Mouse (Mus musculus) CH12.LX (cell line): ENCODE results near the gene Fhdc1. TPM values are rescaled to one million over a fixed set of nuclear protein-coding genes. Genes with fewer than 3 reads are reported as not detected.

Experiments used
- DNase-seq: peaks from one replicate; pipeline ENCODE4 v3.0.0-alpha.2; 2013; ENCODE audit errors: extremely low read depth
- H3K27ac ChIP-seq: 2 replicates; pipeline ENCODE4 v1.5.1; 2012; ENCODE audit warnings: low read depth, mild to moderate bottlenecking, control low read depth, moderate library complexity; ENCODE audit not compliant: insufficient read depth
- H3K27me3 ChIP-seq: replicated peaks from 2 replicates; pipeline ENCODE3; 2012; ENCODE audit warnings: inconsistent platforms
- H3K36me3 ChIP-seq, 2 experiments: replicated peaks in 1 of 2; 2 replicates each; pipeline versions ENCODE3 to v1.6.1; 2012; ENCODE audit warnings: inconsistent platforms in 1 of 2, low read length in 1 of 2, mild to moderate bottlenecking in 1 of 2, mixed read lengths in 1 of 2, moderate library complexity in 1 of 2; ENCODE audit not compliant: control insufficient read depth in 1 of 2, insufficient read depth in 1 of 2
- H3K4me1 ChIP-seq, 2 experiments: 2 replicates each; pipeline ENCODE4 v1.6.1; 2012; ENCODE audit warnings: inconsistent platforms in 1 of 2, moderate library complexity in 1 of 2; ENCODE audit not compliant: insufficient read depth in 2 of 2, control insufficient read depth in 1 of 2
- H3K4me2 ChIP-seq: 2 replicates; pipeline ENCODE4 v1.6.1; 2012; ENCODE audit warnings: low read depth, mild to moderate bottlenecking, control low read depth; ENCODE audit not compliant: poor library complexity, insufficient read depth, severe bottlenecking
- H3K4me3 ChIP-seq, 3 experiments: fragments of 150-350 bp in 1 of 3; sonication (generic) in 1 of 3; replicated peaks in 1 of 3; 2 replicates each; pipeline versions ENCODE3 to v1.5.1; 2011 to 2012; ENCODE audit warnings: low read depth in 2 of 3, low read length in 2 of 3, mild to moderate bottlenecking in 2 of 3, moderate library complexity in 2 of 3, control low read depth in 1 of 3, improper control_type of control experiment in 1 of 3, inconsistent platforms in 1 of 3, mixed read lengths in 1 of 3; ENCODE audit not compliant: poor library complexity in 1 of 3
- H3K79me2 ChIP-seq: replicated peaks from 2 replicates; pipeline ENCODE4 v1.6.1; 2012; ENCODE audit warnings: mild to moderate bottlenecking, moderate library complexity; ENCODE audit not compliant: control insufficient read depth, poor library complexity, insufficient read depth, severe bottlenecking; ENCODE audit errors: extremely low read depth
- H3K9ac ChIP-seq: 2 replicates; pipeline ENCODE4 v1.6.1; 2012; ENCODE audit warnings: low read depth, mild to moderate bottlenecking, control low read depth, moderate library complexity; ENCODE audit not compliant: insufficient read depth
- H3K9me3 ChIP-seq: replicated peaks from 2 replicates; pipeline ENCODE3; 2012; ENCODE audit warnings: low read length, inconsistent platforms, mixed read lengths
- BHLHE40 ChIP-seq: IDR thresholded peaks from 2 replicates; pipeline ENCODE4 v1.6.1; 2011; ENCODE audit warnings: mild to moderate bottlenecking, low read depth, low read length, improper control_type of control experiment
- CHD2 ChIP-seq: IDR thresholded peaks from 2 replicates; pipeline ENCODE4 v1.6.1; 2011; ENCODE audit warnings: low read length, improper control_type of control experiment
- E2F4 ChIP-seq: IDR thresholded peaks from 2 replicates; pipeline ENCODE4 v1.6.1; 2011; ENCODE audit warnings: low read depth, low read length, improper control_type of control experiment; ENCODE audit not compliant: insufficient replicate concordance
- ELF1 ChIP-seq: IDR thresholded peaks from 2 replicates; pipeline ENCODE4 v1.6.1; 2014; ENCODE audit warnings: low read depth, mild to moderate bottlenecking, inconsistent platforms, low read length, improper control_type of control experiment
- ETS1 ChIP-seq: conservative IDR thresholded peaks from 2 replicates; pipeline ENCODE4 v1.6.1; 2012; ENCODE audit warnings: low read depth, mild to moderate bottlenecking, inconsistent platforms, low read length, improper control_type of control experiment, moderate library complexity
- GABPA ChIP-seq: IDR thresholded peaks from 2 replicates; pipeline ENCODE4 v1.6.1; 2012; ENCODE audit warnings: low read depth, low read length, improper control_type of control experiment, inconsistent platforms; ENCODE audit not compliant: insufficient replicate concordance
- JUN ChIP-seq: IDR thresholded peaks from 2 replicates; pipeline ENCODE4 v1.6.1; 2011; ENCODE audit warnings: low read depth, mild to moderate bottlenecking, low read length, improper control_type of control experiment, moderate library complexity; ENCODE audit not compliant: insufficient read depth
- JUND ChIP-seq: conservative IDR thresholded peaks from 2 replicates; pipeline ENCODE4 v1.6.1; 2011; ENCODE audit warnings: low read depth, low read length, improper control_type of control experiment
- KAT2A ChIP-seq: IDR thresholded peaks from 2 replicates; pipeline ENCODE4 v1.6.1; 2012; ENCODE audit warnings: low read length, improper control_type of control experiment, inconsistent platforms; ENCODE audit not compliant: insufficient replicate concordance
- MAFK ChIP-seq: IDR thresholded peaks from 2 replicates; pipeline ENCODE4 v1.6.1; 2011; ENCODE audit warnings: low read length, improper control_type of control experiment; ENCODE audit not compliant: insufficient replicate concordance
- MAX ChIP-seq: IDR thresholded peaks from 2 replicates; pipeline ENCODE4 v1.6.1; 2011; ENCODE audit warnings: low read length, improper control_type of control experiment
- MYC ChIP-seq: IDR thresholded peaks from 2 replicates; pipeline ENCODE4 v1.6.1; 2011; ENCODE audit warnings: low read depth, mild to moderate bottlenecking, improper control_type of control experiment, low read length
- NELFE ChIP-seq: IDR thresholded peaks from 2 replicates; pipeline ENCODE4 v1.6.1; 2011; ENCODE audit warnings: low read depth, low read length, improper control_type of control experiment
- NRF1 ChIP-seq: IDR thresholded peaks from 2 replicates; pipeline ENCODE4 v1.6.1; 2014; ENCODE audit warnings: low read depth, mild to moderate bottlenecking, inconsistent platforms, low read length, improper control_type of control experiment, moderate library complexity
- PAX5 ChIP-seq: IDR thresholded peaks from 2 replicates; pipeline ENCODE4 v1.6.1; 2012; ENCODE audit warnings: low read length, inconsistent platforms, mixed read lengths
- POLR2A ChIP-seq: IDR thresholded peaks from 2 replicates; pipeline ENCODE4 v1.6.1; 2011; ENCODE audit warnings: low read depth, mild to moderate bottlenecking, improper control_type of control experiment, low read length
- RCOR1 ChIP-seq: conservative IDR thresholded peaks from 2 replicates; pipeline ENCODE4 v1.6.1; 2012; ENCODE audit warnings: low read depth, mild to moderate bottlenecking, inconsistent platforms, low read length, improper control_type of control experiment
- TCF12 ChIP-seq: IDR thresholded peaks from 2 replicates; pipeline ENCODE4 v1.6.1; 2014; ENCODE audit warnings: low read depth, mild to moderate bottlenecking, inconsistent platforms, low read length, improper control_type of control experiment
- USF1 ChIP-seq: IDR thresholded peaks from 2 replicates; pipeline ENCODE4 v1.6.1; 2014; ENCODE audit warnings: low read depth, mild to moderate bottlenecking, inconsistent platforms, low read length, improper control_type of control experiment
- USF2 ChIP-seq: conservative IDR thresholded peaks from 2 replicates; pipeline ENCODE4 v1.6.1; 2011; ENCODE audit warnings: low read depth, low read length, improper control_type of control experiment
- ZMIZ1 ChIP-seq: IDR thresholded peaks from 2 replicates; pipeline ENCODE4 v1.6.1; 2012; ENCODE audit warnings: low read depth, mild to moderate bottlenecking, inconsistent platforms, low read length, improper control_type of control experiment
- dilution Hi-C: fragments of 300-500 bp; cut with MboI; formaldehyde crosslinking; loops from 2 replicates; pipeline ENCODE4 v1.14.3; 2020; ENCODE audit warnings: low sequenced_read_pairs; ENCODE audit not compliant: extremely low pct_unique_long_range_greater_than_20kb, extremely low pct_ligation_motif_present
- in situ Hi-C: fragments of 300-500 bp; cut with MboI; formaldehyde crosslinking; loops from 3 replicates; pipeline ENCODE4 v1.14.3; 2019; ENCODE audit warnings: low sequenced_read_pairs, low pct_ligation_motif_present, low pct_unique_long_range_greater_than_20kb, mixed read lengths
- polyA plus RNA-seq: library from polyadenylated mRNA; unstranded; fragments of >175 nt; gene quantifications from 2 replicates; pipeline ENCODE4 v1.2.1, GENCODE M21; 2012; ENCODE audit warnings: low read depth; ENCODE audit not compliant: insufficient read length
- total RNA-seq, 2 experiments: library from RNA; depleted of rRNA; stranded (reverse); fragments of 300-350 nt in 1 of 2; fragments of >200 nt in 1 of 2; gene quantifications; 2 replicates each; pipeline ENCODE4 v1.2.3; 2012 to 2014

Gene Fhdc1
- total and polyA plus RNA-seq, 3 experiments, result 0.08 TPM; not detected in 2

DNA sequence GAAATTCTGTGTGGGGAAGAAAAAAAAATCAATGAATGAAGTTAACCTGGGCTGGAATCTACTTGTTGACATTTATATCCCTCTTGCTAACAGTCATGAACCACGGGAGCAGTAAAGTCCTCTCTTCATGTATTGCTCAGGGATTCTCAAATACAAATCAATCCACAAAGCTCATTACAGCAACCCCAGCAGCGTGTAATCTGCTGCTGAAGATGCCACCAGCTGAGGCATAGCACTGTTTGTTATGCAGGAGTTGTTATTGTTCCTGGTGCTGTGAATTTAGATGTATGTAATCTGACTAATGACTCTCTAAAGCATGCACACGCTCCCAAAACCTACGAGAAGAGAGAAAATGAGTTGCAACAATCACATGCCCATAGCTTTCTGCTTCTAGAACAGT, 82.3 kb downstream of the Fhdc1 start:
- Histone ChIP-seq H3K27ac (no peak overlapping the region), H3K4me3 (no peak overlapping the region), H3K36me3 (no peaks in the 10 kb centered on the region), H3K9me3 (no peaks in the 10 kb centered on the region), H3K4me2 (no peak overlapping the region), H3K4me1 (no peaks in the 10 kb centered on the region), H3K9ac (no peak overlapping the region), H3K79me2 (no peaks in the 10 kb centered on the region), H3K27me3 (no peaks in the 10 kb centered on the region)
- dilution Hi-C loops, result no loop called here
- no peak for DNase-seq
- in situ Hi-C loops, result no loop called here
- TF ChIP-seq KAT2A (no peak), MAFK (no peak)

DNA sequence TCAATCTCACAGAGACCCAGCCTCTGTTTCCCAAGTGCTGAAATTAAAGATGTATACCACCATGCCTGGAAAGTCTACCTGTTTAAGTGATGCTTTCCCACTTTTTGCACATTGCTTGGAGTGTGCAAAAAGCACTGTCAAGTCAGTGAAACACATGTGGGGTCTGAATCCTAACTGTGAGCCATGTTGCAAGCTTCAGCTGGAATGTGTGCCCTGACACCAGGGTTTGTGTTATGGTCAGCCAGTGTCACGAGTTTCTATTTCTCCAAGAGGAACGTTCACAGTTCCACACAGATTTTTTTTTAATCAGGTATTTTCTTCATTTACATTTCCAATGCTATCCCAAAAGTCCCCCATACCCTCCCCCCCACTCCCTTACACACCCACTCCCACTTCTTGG, 84.0 kb downstream of the Fhdc1 start:
- Histone ChIP-seq H3K79me2 (no peaks in the 10 kb centered on the region), H3K4me1 (no peaks in the 10 kb centered on the region), H3K4me3 (no peak overlapping the region), H3K4me2 (no peak overlapping the region)
- TF ChIP-seq NRF1 (no peak), CHD2 (no peak), JUN (no peak), PAX5 (no peak), MYC (no peak), E2F4 (no peak), USF2 (no peak), JUND (no peak), MAX (no peak), BHLHE40 (no peak), RCOR1 (no peak), GABPA (no peak), TCF12 (no peak), POLR2A (no peak), ZMIZ1 (no peak), ETS1 (no peak), ELF1 (no peak), USF1 (no peak), NELFE (no peak)
- TF ChIP-seq, all 38 proteins: peak for 0
- Histone ChIP-seq H3K9me3 (no peaks in the 10 kb centered on the region), H3K36me3 (no peaks in the 10 kb centered on the region), H3K27me3 (no peaks in the 10 kb centered on the region), H3K9ac (no peak overlapping the region), H3K27ac (no peak overlapping the region)
- dilution Hi-C loops (no loop called here), in situ Hi-C loops (no loop called here)
- DNase-seq, result no peak
